Mouse (Mus musculus) kidney, adult 18-20 months (tissue): Measurements from ENCODE around the gene Gm3149.
"Not testable (repeated sequence)": the region's sequence is repeated elsewhere in the genome, so short reads cannot be mapped to it uniquely, and the experiment has no call there.

ENCODE experiments used
- DNase-seq: peaks from one replicate; pipeline ENCODE4 v3.0.0; 2021

Gene Gm3149

GRCm38 (mm10) chr14:4316983-4317382 is at the start of gene Gm3149:
TSS of gene Gm3149 (plus strand) at chr14:4317283.
- not testable (repeated sequence) for DNase-seq

GRCm38 (mm10) chr14:4269238-4269950 is 47.7 kb upstream of the Gm3149 start:
- not testable (repeated sequence) for DNase-seq

- not testable (repeated sequence) for DNase-seq
Measured at GRCm38 (mm10) chr14:4279828-4280227, 37.3 kb upstream of the Gm3149 start.

DNA sequence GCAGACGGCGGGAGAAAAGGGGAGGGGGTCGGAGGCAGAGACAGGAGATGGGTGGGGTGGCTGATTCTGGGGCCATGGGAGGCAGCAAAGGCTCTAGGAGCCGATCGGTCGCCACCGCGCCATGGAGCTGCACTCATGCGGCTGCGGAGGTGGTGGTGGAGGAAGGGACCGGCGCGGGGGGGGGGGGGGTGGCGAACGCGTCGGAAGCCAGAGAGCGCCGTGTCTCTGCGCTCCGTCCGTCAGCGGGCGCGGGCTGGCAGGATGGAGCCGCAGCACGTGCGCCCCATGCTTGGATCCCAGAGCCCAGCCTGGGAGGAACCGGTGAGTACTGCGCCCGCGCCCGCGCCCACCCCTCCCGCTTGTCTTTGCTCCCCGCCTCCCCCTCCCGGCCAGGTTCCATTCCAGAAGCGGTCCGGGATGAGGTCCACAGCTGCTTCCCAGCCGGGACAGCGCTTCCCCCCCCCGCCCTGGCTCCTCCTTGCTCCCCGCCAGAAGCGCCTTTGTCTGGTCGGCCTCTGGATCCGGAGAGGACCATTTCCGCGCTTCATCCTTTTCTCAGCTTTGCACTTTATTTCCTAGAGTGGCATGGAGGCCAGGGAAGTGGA is 17.5 kb downstream of the Gm3149 start, which contains the start of gene 2610042L04Rik:
Gene 2610042L04Rik (plus strand): TSS at position 288 of the 605 bp plus-strand sequence.
- not testable (repeated sequence) for DNase-seq

DNA sequence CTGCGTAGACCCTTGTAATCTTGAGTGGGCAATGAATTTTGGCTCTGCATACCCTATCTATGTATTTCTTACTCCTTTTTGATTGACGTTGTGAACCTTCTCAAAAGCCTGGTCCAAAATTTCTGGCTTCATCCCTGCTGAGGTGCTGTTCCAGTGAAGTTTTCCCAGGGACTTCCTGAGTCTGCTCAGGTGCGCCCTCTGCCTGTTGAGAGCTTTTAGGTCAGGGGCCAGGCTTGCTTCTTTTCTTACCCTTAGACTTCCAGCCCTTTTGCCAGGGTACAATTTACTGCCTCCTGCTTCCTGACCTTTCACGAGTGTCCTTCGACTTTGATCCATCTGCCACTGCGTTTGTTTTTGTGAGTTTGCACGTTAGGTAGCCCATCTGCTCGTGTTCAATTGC is 18.4 kb downstream of the Gm3149 start:
- DNase-seq, result not testable (repeated sequence)

DNA sequence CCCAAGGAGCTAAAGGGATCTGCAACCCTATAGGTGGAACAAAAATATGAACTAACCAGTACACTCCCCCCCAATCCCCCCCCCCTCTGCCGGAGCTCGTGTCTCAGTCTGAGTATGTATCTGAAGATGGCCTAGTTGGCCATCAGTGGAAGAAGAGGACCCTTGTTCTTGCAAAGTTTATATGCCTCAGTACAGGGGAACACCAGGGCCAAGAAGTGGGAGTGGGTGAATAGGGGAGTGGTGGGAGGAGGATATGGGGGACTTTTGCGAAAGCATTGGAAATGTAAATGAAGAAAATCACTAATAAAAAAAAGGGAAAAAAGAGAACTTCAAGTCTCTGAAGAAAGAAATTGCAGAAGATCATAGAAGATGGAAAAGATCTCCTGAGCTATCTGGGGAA is 51.9 kb downstream of the Gm3149 start:
- DNase-seq, result not testable (repeated sequence)

DNA sequence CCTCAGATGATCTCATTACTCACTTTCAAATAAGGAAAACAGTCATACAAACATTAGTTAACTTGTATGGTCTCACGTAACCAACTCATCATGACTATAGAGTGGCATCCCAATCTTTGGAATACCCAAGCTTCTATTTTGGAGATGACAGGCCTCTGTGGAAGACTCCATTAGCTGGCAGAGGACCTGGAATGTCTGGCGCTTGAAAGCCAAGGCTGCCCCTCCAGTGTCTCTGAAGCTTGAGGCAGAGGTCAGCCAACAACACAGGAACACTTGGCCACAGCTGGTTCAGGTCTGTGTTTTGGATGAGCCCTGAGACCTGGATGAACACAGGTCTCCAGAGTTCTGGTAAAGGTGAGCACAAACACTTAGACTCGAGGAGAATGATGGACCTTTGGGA is 52.6 kb downstream of the Gm3149 start:
- DNase-seq, result not testable (repeated sequence)
